Mouse (Mus musculus): Measurements from ENCODE around the gene Sgpp1. TPM values are rescaled to one million over a fixed set of nuclear protein-coding genes. Genes with fewer than 3 reads are reported as not detected.

Gene Sgpp1
- 24.1 and 25.2 TPM in 2 replicates for polyA plus RNA-seq (2015; fragmentation: Nextera tagmentation; extraction: Ambion mirVana)

GRCm38 (mm10) chr12:75735246-75736200, at the start of gene Sgpp1:
Sgpp1 (minus strand) TSS chr12:75735729.
- Histone ChIP-seq H3K4me3 (ENCODE audit: low read depth, low read length) (peak within 1 kb of the TSS; percentile 86), H3K9ac (ENCODE audit: low read depth, low read length) (peak within 1 kb of the TSS; percentile 94), H3K36me3 (ENCODE audit: control insufficient read depth, insufficient read depth) (no peaks in the 10 kb centered on the region), H3K9me3 (ENCODE audit: control insufficient read depth) (no peaks in the 10 kb centered on the region), H3K4me2 (replicated peaks; ENCODE audit: low read depth) (peak within 1 kb of the TSS; percentile 99), H3K4me1 (replicated peaks; ENCODE audit: control insufficient read depth, insufficient read depth, low read length) (peaks cover 12% of the 10 kb centered on the region; the same call in 1 of the 2 replicates), H3K27me3 (replicated peaks; ENCODE audit: control insufficient read depth, insufficient read depth, low read length) (no peaks in the 10 kb centered on the region), H3K27ac (ENCODE audit: low read depth, low read length) (peak within 1 kb of the TSS; percentile 82)
- TF ChIP-seq CTCF (IDR thresholded peaks at IDR 0.05; ENCODE audit: low read depth): no peak
- WGBS: 1% methylated on average over 89 of the region's 105 CpGs
- peak; percentile 92 for ATAC-seq

GRCm38 (mm10) chr12:75784271-75784751, 48.8 kb upstream of the Sgpp1 start:
- Histone ChIP-seq H3K27ac (ENCODE audit: low read depth, low read length) (no peak overlapping the region), H3K4me1 (replicated peaks; ENCODE audit: control insufficient read depth, insufficient read depth, low read length) (no peaks in the 10 kb centered on the region), H3K36me3 (ENCODE audit: control insufficient read depth, insufficient read depth) (no peaks in the 10 kb centered on the region), H3K9me3 (ENCODE audit: control insufficient read depth) (no peaks in the 10 kb centered on the region), H3K4me3 (ENCODE audit: low read depth, low read length) (no peak overlapping the region), H3K9ac (ENCODE audit: low read depth, low read length) (no peak overlapping the region), H3K4me2 (replicated peaks; ENCODE audit: low read depth) (no peak overlapping the region), H3K27me3 (replicated peaks; ENCODE audit: control insufficient read depth, insufficient read depth, low read length) (no peaks in the 10 kb centered on the region)
- no peak for ATAC-seq
- no peak for TF ChIP-seq CTCF (IDR thresholded peaks at IDR 0.05; ENCODE audit: low read depth)
- 82% methylated on average over 2 of the region's 2 CpGs for WGBS

GRCm38 (mm10) chr12:75781995-75782394, 46.5 kb upstream of the Sgpp1 start:
- Histone ChIP-seq H3K27ac (ENCODE audit: low read depth, low read length) (no peak overlapping the region), H3K9me3 (ENCODE audit: control insufficient read depth) (no peaks in the 10 kb centered on the region), H3K27me3 (replicated peaks; ENCODE audit: control insufficient read depth, insufficient read depth, low read length) (no peaks in the 10 kb centered on the region), H3K4me2 (replicated peaks; ENCODE audit: low read depth) (no peak overlapping the region), H3K4me1 (replicated peaks; ENCODE audit: control insufficient read depth, insufficient read depth, low read length) (no peaks in the 10 kb centered on the region), H3K36me3 (ENCODE audit: control insufficient read depth, insufficient read depth) (no peaks in the 10 kb centered on the region), H3K9ac (ENCODE audit: low read depth, low read length) (no peak overlapping the region), H3K4me3 (ENCODE audit: low read depth, low read length) (no peak overlapping the region)
- WGBS: 79% methylated on average over 7 of the region's 7 CpGs
- TF ChIP-seq CTCF (IDR thresholded peaks at IDR 0.05; ENCODE audit: low read depth): no peak
- ATAC-seq: no peak

- no peak overlapping the region for H3K27ac ChIP-seq (ENCODE audit: low read depth, low read length)
- H3K9ac ChIP-seq (ENCODE audit: low read depth, low read length): no peak overlapping the region
- no peak for ATAC-seq
- no peaks in the 10 kb centered on the region for H3K4me1 ChIP-seq (replicated peaks; ENCODE audit: control insufficient read depth, insufficient read depth, low read length)
- H3K4me2 ChIP-seq (replicated peaks; ENCODE audit: low read depth): no peak overlapping the region
- TF ChIP-seq CTCF (IDR thresholded peaks at IDR 0.05; ENCODE audit: low read depth): no peak
- no peaks in the 10 kb centered on the region for H3K36me3 ChIP-seq (ENCODE audit: control insufficient read depth, insufficient read depth)
- H3K27me3 ChIP-seq (replicated peaks; ENCODE audit: control insufficient read depth, insufficient read depth, low read length): no peaks in the 10 kb centered on the region
- no peak overlapping the region for H3K4me3 ChIP-seq (ENCODE audit: low read depth, low read length)
- no peaks in the 10 kb centered on the region for H3K9me3 ChIP-seq (ENCODE audit: control insufficient read depth)
Observed at GRCm38 (mm10) chr12:75781445-75781844, 45.9 kb upstream of the Sgpp1 start.

- no peak overlapping the region for H3K27ac ChIP-seq (ENCODE audit: low read depth, low read length)
- no peak overlapping the region for H3K4me2 ChIP-seq (replicated peaks; ENCODE audit: low read depth)
- no peaks in the 10 kb centered on the region for H3K36me3 ChIP-seq (ENCODE audit: control insufficient read depth, insufficient read depth)
- no peaks in the 10 kb centered on the region for H3K27me3 ChIP-seq (replicated peaks; ENCODE audit: control insufficient read depth, insufficient read depth, low read length)
- H3K4me1 ChIP-seq (replicated peaks; ENCODE audit: control insufficient read depth, insufficient read depth, low read length): no peaks in the 10 kb centered on the region
- H3K9me3 ChIP-seq (ENCODE audit: control insufficient read depth): peaks cover 4% of the 10 kb centered on the region; the same call in 1 of the 2 replicates
- no peak overlapping the region for H3K4me3 ChIP-seq (ENCODE audit: low read depth, low read length)
- no peak overlapping the region for H3K9ac ChIP-seq (ENCODE audit: low read depth, low read length)
- peak; percentile 58 for ATAC-seq
- peak; percentile 79 for TF ChIP-seq CTCF (IDR thresholded peaks at IDR 0.05; ENCODE audit: low read depth)
- WGBS: 11% methylated on average over 3 of the region's 3 CpGs
Observed at GRCm38 (mm10) chr12:75772424-75773034, 37.0 kb upstream of the Sgpp1 start.

- Histone ChIP-seq H3K9me3 (ENCODE audit: control insufficient read depth) (peaks cover 4% of the 10 kb centered on the region; the same call in 1 of the 2 replicates), H3K4me3 (ENCODE audit: low read depth, low read length) (no peak overlapping the region), H3K4me1 (replicated peaks; ENCODE audit: control insufficient read depth, insufficient read depth, low read length) (peaks cover 4% of the 10 kb centered on the region; the same call in 1 of the 2 replicates), H3K9ac (ENCODE audit: low read depth, low read length) (no peak overlapping the region), H3K27ac (ENCODE audit: low read depth, low read length) (no peak overlapping the region), H3K4me2 (replicated peaks; ENCODE audit: low read depth) (no peak overlapping the region), H3K36me3 (ENCODE audit: control insufficient read depth, insufficient read depth) (no peaks in the 10 kb centered on the region), H3K27me3 (replicated peaks; ENCODE audit: control insufficient read depth, insufficient read depth, low read length) (no peaks in the 10 kb centered on the region)
- no peak for ATAC-seq
- no peak for TF ChIP-seq CTCF (IDR thresholded peaks at IDR 0.05; ENCODE audit: low read depth)
- WGBS: 24% methylated on average over 3 of the region's 3 CpGs
Observed at GRCm38 (mm10) chr12:75771410-75771809, 35.9 kb upstream of the Sgpp1 start.

Data from intestine, postnatal 0 days (tissue).